Mouse (Mus musculus) midbrain, embryonic 14.5 days (tissue): Measurements from ENCODE around the gene Pgm5. TPM values are rescaled to one million over a fixed set of nuclear protein-coding genes. Genes with fewer than 3 reads are reported as not detected.

Source experiments
- ATAC-seq: fragments of 200-750 bp; cut with Nextera tagmentation; 2 replicates; pipeline ENCODE4 v1.8.0; 2017; ENCODE audit warnings: moderate number of reproducible peaks, moderate library complexity; ENCODE audit not compliant: low FRiP score, low TSS enrichment
- DNase-seq: peaks from one replicate; pipeline ENCODE4 v3.0.0-alpha.2; 2015
- H3K27ac ChIP-seq: fragments of 300-500 bp; sonication (generic); replicated peaks from 2 replicates; pipeline ENCODE4 v1.5.1; 2014; ENCODE audit warnings: mild to moderate bottlenecking, low read depth, low read length, moderate library complexity
- H3K27me3 ChIP-seq: fragments of 300-500 bp; sonication (generic); 2 replicates; pipeline ENCODE4 v1.6.1; 2014; ENCODE audit warnings: low read length, control low read depth, mixed read lengths; ENCODE audit not compliant: control insufficient read depth, insufficient read depth
- H3K36me3 ChIP-seq: fragments of 300-500 bp; sonication (generic); 2 replicates; pipeline ENCODE4 v1.6.1; 2014; ENCODE audit warnings: low read length, control low read depth; ENCODE audit not compliant: control insufficient read depth, insufficient read depth
- H3K4me1 ChIP-seq: fragments of 300-500 bp; sonication (generic); 2 replicates; pipeline ENCODE4 v1.6.1; 2014; ENCODE audit warnings: mild to moderate bottlenecking, antibody characterized with exemption, low read length, control low read depth; ENCODE audit not compliant: control insufficient read depth, insufficient read depth
- H3K4me2 ChIP-seq: fragments of 300-500 bp; sonication (generic); 2 replicates; pipeline ENCODE4 v1.6.1; 2014; ENCODE audit warnings: mild to moderate bottlenecking, low read length, moderate library complexity
- H3K4me3 ChIP-seq: fragments of 300-500 bp; sonication (generic); replicated peaks from 2 replicates; pipeline ENCODE4 v1.5.1; 2014; ENCODE audit warnings: low read depth, low read length
- H3K9ac ChIP-seq: fragments of 300-500 bp; sonication (generic); replicated peaks from 2 replicates; pipeline ENCODE4 v1.6.1; 2014; ENCODE audit warnings: mild to moderate bottlenecking, low read length, moderate library complexity
- H3K9me3 ChIP-seq: fragments of 300-500 bp; sonication (generic); 2 replicates; pipeline ENCODE4 v1.6.1; 2016; ENCODE audit warnings: low read length, control low read depth, mixed read lengths; ENCODE audit not compliant: control insufficient read depth
- WGBS: fragments of 180-500 bp; shearing (Covaris S2); extraction: QIAGEN DNeasy Blood & Tissue Kit; methylation state at CpG from one replicate; pipeline ENCODE4 v1.1.7; 2014; 5-methylcytosine and 5-hydroxymethylcytosine counted together
- polyA plus RNA-seq: library from polyadenylated mRNA; unstranded; fragments of >200 nt; fragmentation: Nextera tagmentation; extraction: Ambion mirVana; gene quantifications from 2 replicates; pipeline ENCODE4 v1.2.1, GENCODE M21; 2014

Gene Pgm5
- polyA plus RNA-seq, 1 experiment from 2014 or later: 0.91 TPM

DNA sequence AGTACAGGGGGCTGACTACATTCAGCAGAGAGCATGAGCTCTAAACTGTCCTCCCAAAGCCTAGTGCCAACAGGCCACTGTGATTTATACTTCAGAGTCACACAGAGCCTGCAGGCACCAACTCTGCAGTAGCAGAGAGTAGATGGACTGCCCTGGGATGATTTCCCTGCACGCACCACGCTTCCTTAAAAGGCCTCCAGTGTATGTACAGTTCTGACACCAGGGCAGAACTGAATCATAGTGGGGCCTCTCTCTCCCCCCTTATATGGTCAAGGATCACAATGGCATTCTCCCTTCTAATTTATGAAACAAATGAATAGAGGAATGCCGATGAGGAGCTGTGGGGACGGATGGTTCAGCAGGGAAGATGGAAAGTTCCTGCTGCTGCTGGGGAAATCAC is 91.3 kb downstream of the Pgm5 start:
- Histone ChIP-seq H3K4me1 (no peaks in the 10 kb centered on the region), H3K4me3 (no peak overlapping the region), H3K4me2 (no peak overlapping the region), H3K9ac (no peak overlapping the region), H3K9me3 (no peaks in the 10 kb centered on the region), H3K27ac (no peak overlapping the region), H3K27me3 (no peaks in the 10 kb centered on the region), H3K36me3 (no peaks in the 10 kb centered on the region)
- ATAC-seq: no peak
- no peak for DNase-seq
- 86% methylated on average over 4 of the region's 4 CpGs for WGBS

DNA sequence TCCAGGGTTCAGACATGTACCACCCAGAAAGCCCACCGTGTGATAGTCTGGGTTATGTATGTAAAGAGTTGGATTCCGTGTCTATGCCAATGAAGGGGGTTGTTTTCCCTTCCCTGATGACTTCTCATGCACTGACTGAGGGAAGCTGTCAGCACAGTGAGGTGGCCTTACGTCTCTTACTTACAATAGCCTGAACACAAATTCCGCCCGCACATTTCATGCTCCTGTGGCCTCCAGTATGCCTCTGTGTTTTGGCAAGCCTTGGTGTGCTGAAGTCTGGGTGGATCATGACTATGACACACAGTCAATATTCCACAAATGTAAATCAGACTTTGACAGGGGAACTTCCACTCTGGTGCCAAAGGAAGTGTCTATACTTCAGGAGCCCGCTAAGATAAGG is 94.3 kb downstream of the Pgm5 start:
- no peaks in the 10 kb centered on the region for H3K4me1 ChIP-seq
- H3K4me2 ChIP-seq: no peak overlapping the region
- H3K9ac ChIP-seq: no peak overlapping the region
- no peak for ATAC-seq
- H3K9me3 ChIP-seq: no peaks in the 10 kb centered on the region
- no peak overlapping the region for H3K4me3 ChIP-seq
- whole genome bisulfite sequencing: 91% methylated on average over 6 of the region's 6 CpGs
- no peak for DNase-seq
- H3K27ac ChIP-seq: no peak overlapping the region
- H3K27me3 ChIP-seq: no peaks in the 10 kb centered on the region
- no peaks in the 10 kb centered on the region for H3K36me3 ChIP-seq

DNA sequence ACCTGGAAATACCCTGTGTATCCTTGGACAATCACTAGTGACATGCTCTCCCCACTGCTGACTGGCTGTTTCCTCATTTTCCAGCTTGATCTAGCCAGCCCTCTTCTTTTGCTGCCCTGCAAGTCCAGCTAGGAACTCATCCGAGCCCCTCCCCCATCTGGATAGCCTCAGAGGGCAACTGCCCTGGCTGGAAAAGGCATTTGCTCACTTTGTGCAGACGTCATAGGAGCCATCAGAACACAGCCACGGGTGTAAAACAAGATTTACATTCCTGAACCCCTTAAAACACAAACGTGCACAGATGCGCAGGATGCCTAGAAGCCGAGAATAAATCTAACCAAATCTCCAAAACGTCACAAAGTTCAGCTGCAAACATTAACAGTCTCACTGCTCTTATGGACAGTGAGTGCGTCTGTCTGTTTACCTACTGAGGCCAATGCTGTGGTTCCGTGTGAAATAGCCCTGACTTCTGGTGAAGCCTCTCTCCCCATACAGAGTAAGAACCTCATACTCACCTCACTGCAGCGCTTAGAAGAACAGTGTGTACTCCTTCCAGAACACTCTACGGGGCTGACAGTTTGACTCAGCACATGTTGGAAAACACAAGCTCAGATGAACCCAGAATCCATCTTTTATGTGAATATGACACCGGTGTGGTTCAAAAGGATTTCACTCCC is 99.0 kb downstream of the Pgm5 start:
- no peak overlapping the region for H3K9ac ChIP-seq
- 70% methylated on average over 12 of the region's 12 CpGs for WGBS
- ATAC-seq: no peak

GRCm38 (mm10) chr19:24756627-24757026 is 105.0 kb downstream of the Pgm5 start:
- DNase-seq (no peak), ATAC-seq (no peak)
- Histone ChIP-seq H3K4me3 (no peak overlapping the region), H3K9me3 (no peaks in the 10 kb centered on the region), H3K4me1 (0 out of 2 replicates have a peak, but pooled peaks cover 3% of the 10 kb centered on the region), H3K27ac (no peak overlapping the region), H3K4me2 (no peak overlapping the region), H3K27me3 (no peaks in the 10 kb centered on the region), H3K36me3 (no peaks in the 10 kb centered on the region), H3K9ac (no peak overlapping the region)
- 78% methylated on average over 4 of the region's 4 CpGs for WGBS

More for the DNA sequence above, 99.0 kb downstream of the Pgm5 start:
- Histone ChIP-seq H3K27me3 (no peaks in the 10 kb centered on the region), H3K4me1 (no peaks in the 10 kb centered on the region), H3K9me3 (no peaks in the 10 kb centered on the region), H3K27ac (no peak overlapping the region), H3K4me2 (no peak overlapping the region), H3K36me3 (no peaks in the 10 kb centered on the region), H3K4me3 (no peak overlapping the region)
- DNase-seq: no peak

- WGBS: 87% methylated on average over 3 of the region's 3 CpGs
Measured at GRCm38 (mm10) chr19:24754440-24754785, 107.2 kb downstream of the Pgm5 start.

DNA sequence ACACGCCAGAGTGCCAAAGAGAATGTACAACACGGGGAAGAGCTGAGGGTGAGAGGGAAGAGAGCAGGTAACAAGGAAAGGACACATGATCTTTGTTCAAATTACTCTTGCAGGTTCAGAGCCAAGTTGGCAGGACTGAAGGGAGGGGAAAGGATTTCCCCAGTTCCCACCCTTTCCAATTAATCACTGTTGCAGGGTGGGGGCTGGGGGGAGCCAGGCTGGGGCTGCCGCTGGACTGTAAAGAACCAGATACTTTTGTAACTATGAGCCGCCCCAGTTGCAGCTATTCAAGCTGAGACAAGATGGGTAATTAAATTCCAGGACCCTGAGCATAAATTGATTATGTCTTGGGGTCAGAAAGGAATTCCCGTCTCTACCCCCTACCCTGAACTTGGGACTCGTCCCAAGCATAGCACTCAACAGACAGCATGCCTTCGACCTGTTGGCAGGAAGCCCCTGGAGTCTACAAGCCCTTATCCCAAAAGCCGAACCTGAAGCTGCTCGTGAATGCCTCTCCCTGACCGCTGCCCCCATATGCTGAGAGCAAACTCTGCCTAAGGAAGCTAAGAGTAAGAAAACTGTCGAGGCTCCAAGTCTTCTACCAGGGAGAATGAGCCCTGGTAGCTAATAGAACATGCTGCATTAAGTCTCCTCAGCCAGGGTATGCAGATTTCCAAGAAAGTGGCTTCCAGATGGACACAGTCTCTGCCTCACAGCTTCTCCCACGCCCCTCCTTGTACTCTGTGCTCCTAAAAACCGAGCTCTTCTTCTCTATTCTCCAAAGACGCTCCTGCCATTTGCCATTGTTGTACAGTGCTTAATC is 107.8 kb downstream of the Pgm5 start:
- no peaks in the 10 kb centered on the region for H3K36me3 ChIP-seq
- ATAC-seq (no peak), DNase-seq (no peak)
- WGBS: 51% methylated on average over 14 of the region's 14 CpGs
- no peak overlapping the region for H3K4me3 ChIP-seq
- no peak overlapping the region for H3K27ac ChIP-seq
- H3K27me3 ChIP-seq: no peaks in the 10 kb centered on the region
- H3K4me1 ChIP-seq: 0 out of 2 replicates have a peak, but pooled peaks cover 3% of the 10 kb centered on the region
- no peak overlapping the region for H3K9ac ChIP-seq
- no peak overlapping the region for H3K4me2 ChIP-seq
- H3K9me3 ChIP-seq: no peaks in the 10 kb centered on the region

More at GRCm38 (mm10) chr19:24754440-24754785, 107.2 kb downstream of the Pgm5 start:
- Histone ChIP-seq H3K36me3 (no peaks in the 10 kb centered on the region), H3K9me3 (no peaks in the 10 kb centered on the region), H3K4me3 (no peak overlapping the region), H3K27me3 (no peaks in the 10 kb centered on the region), H3K4me2 (no peak overlapping the region), H3K27ac (no peak overlapping the region), H3K4me1 (0 out of 2 replicates have a peak, but pooled peaks cover 3% of the 10 kb centered on the region), H3K9ac (no peak overlapping the region)
- ATAC-seq (no peak), DNase-seq (no peak)

- H3K27me3 ChIP-seq: no peaks in the 10 kb centered on the region
- 0 out of 2 replicates have a peak, but pooled peaks cover 3% of the 10 kb centered on the region for H3K4me1 ChIP-seq
- ATAC-seq (no peak), DNase-seq (no peak)
- H3K9ac ChIP-seq: no peak overlapping the region
- no peak overlapping the region for H3K4me3 ChIP-seq
- no peak overlapping the region for H3K4me2 ChIP-seq
- H3K27ac ChIP-seq: no peak overlapping the region
- WGBS: 87% methylated on average over 7 of the region's 7 CpGs
- no peaks in the 10 kb centered on the region for H3K36me3 ChIP-seq
- no peaks in the 10 kb centered on the region for H3K9me3 ChIP-seq
Measured at GRCm38 (mm10) chr19:24752873-24753538, 108.6 kb downstream of the Pgm5 start.

- DNase-seq (no peak), ATAC-seq (no peak)
- H3K9me3 ChIP-seq: no peaks in the 10 kb centered on the region
- H3K4me3 ChIP-seq: no peak overlapping the region
- H3K4me2 ChIP-seq: no peak overlapping the region
- no peak overlapping the region for H3K27ac ChIP-seq
- no peaks in the 10 kb centered on the region for H3K36me3 ChIP-seq
- 90% methylated on average over 4 of the region's 4 CpGs for WGBS
- no peak overlapping the region for H3K9ac ChIP-seq
- no peaks in the 10 kb centered on the region for H3K27me3 ChIP-seq
- H3K4me1 ChIP-seq: no peaks in the 10 kb centered on the region
Measured at GRCm38 (mm10) chr19:24746266-24746875, 115.3 kb downstream of the Pgm5 start.
